Mouse (Mus musculus) cerebellum, adult 2 months (tissue): ENCODE measurements at regions not wholly inside any gene's neighbourhood (a gene's known extent, or its start where the extent isn't known, plus 50 kb on each side); places are given as distances from the start of the nearest gene placed in this dataset.

Experiments
- DNase-seq, 2 experiments: peaks; one replicate each; pipeline ENCODE4 v3.0.0; 2021
- H3K27ac ChIP-seq: fragments of 200-500 bp; 2 replicates; pipeline ENCODE4 v1.5.1; 2012; ENCODE audit warnings: low read length, control low read depth, inconsistent platforms; ENCODE audit not compliant: insufficient read depth
- H3K27me3 ChIP-seq: fragments of 200-500 bp; 2 replicates; pipeline ENCODE4 v1.6.1; 2012; ENCODE audit warnings: inconsistent platforms, mild to moderate bottlenecking, low read length, moderate library complexity; ENCODE audit not compliant: control insufficient read depth, insufficient read depth
- H3K4me1 ChIP-seq: fragments of 200-500 bp; 2 replicates; pipeline ENCODE4 v1.6.1; 2011; ENCODE audit warnings: low read length; ENCODE audit not compliant: control insufficient read depth, insufficient read depth
- H3K4me3 ChIP-seq: fragments of 200-500 bp; replicated peaks from 2 replicates; pipeline ENCODE3; 2011; ENCODE audit warnings: mild to moderate bottlenecking, low read depth, low read length, control low read depth; ENCODE audit not compliant: insufficient read depth
- CTCF ChIP-seq: fragments of 200-500 bp; IDR thresholded peaks from 2 replicates; pipeline ENCODE4 v1.5.1; 2011; ENCODE audit warnings: low read depth, mild to moderate bottlenecking, control low read depth, low read length, moderate library complexity, borderline replicate concordance; ENCODE audit not compliant: insufficient read depth
- POLR2A ChIP-seq: fragments of 200-500 bp; IDR thresholded peaks from 2 replicates; pipeline ENCODE4 v1.6.1; 2011; ENCODE audit warnings: low read length, control low read depth, borderline replicate concordance; ENCODE audit not compliant: insufficient read depth
- WGBS: fragments of 180-500 bp; shearing (Covaris S2); methylation state at CpG from one replicate; pipeline ENCODE4 v1.1.7; 2018; 5-methylcytosine and 5-hydroxymethylcytosine counted together

GRCm38 (mm10) chr13:42574189-42574588 lies 106.2 kb upstream of the Phactr1 start:
- Histone ChIP-seq H3K4me3 (no peak overlapping the region), H3K4me1 (no peaks in the 10 kb centered on the region), H3K27me3 (no peaks in the 10 kb centered on the region), H3K27ac (no peak overlapping the region)
- WGBS = 66% methylated on average over 4 of the region's 4 CpGs
- TF ChIP-seq CTCF (no peak), POLR2A (no peak)
- no peak for DNase-seq

- 43% methylated on average over 16 of the region's 16 CpGs for WGBS
- peak; percentile 57 to 72 for DNase-seq
- no peak overlapping the region for H3K4me3 ChIP-seq
- no peaks in the 10 kb centered on the region for H3K27me3 ChIP-seq
- no peaks in the 10 kb centered on the region for H3K4me1 ChIP-seq
- H3K27ac ChIP-seq = no peak overlapping the region
- peak; percentile 84 for TF ChIP-seq CTCF
- TF ChIP-seq POLR2A = no peak
Measured at GRCm38 (mm10) chr13:42575725-42576426, 104.5 kb upstream of the Phactr1 start.

- no peaks in the 10 kb centered on the region for H3K4me1 ChIP-seq
- H3K4me3 ChIP-seq = no peak overlapping the region
- no peak for DNase-seq
- no peak overlapping the region for H3K27ac ChIP-seq
- WGBS = 28% methylated on average over 3 of the region's 3 CpGs
- no peak for TF ChIP-seq CTCF
- no peak for TF ChIP-seq POLR2A
- H3K27me3 ChIP-seq = no peaks in the 10 kb centered on the region
Measured at GRCm38 (mm10) chr13:42579471-42579870, 101.0 kb upstream of the Phactr1 start.

- Histone ChIP-seq H3K27me3 (no peaks in the 10 kb centered on the region), H3K4me3 (no peak overlapping the region), H3K27ac (no peak overlapping the region), H3K4me1 (no peaks in the 10 kb centered on the region)
- WGBS = 91% methylated on average over 2 of the region's 2 CpGs
- TF ChIP-seq CTCF (no peak), POLR2A (no peak)
- no peak for DNase-seq
Measured at GRCm38 (mm10) chr13:42589136-42589535, 91.3 kb upstream of the Phactr1 start.

- H3K4me3 ChIP-seq = no peak overlapping the region
- H3K27ac ChIP-seq = no peak overlapping the region
- no peaks in the 10 kb centered on the region for H3K4me1 ChIP-seq
- TF ChIP-seq CTCF (no peak), POLR2A (no peak)
- no peaks in the 10 kb centered on the region for H3K27me3 ChIP-seq
- DNase-seq = no peak
- 74% methylated on average over 5 of the region's 5 CpGs for WGBS
Measured at GRCm38 (mm10) chr13:42589607-42590006, 90.8 kb upstream of the Phactr1 start.

GRCm38 (mm10) chr13:42590415-42590814 lies 90.0 kb upstream of the Phactr1 start:
- TF ChIP-seq CTCF = no peak
- TF ChIP-seq POLR2A = no peak
- Histone ChIP-seq H3K4me3 (no peak overlapping the region), H3K4me1 (no peaks in the 10 kb centered on the region), H3K27ac (no peak overlapping the region), H3K27me3 (no peaks in the 10 kb centered on the region)
- 88% methylated on average over 6 of the region's 6 CpGs for WGBS
- no peak for DNase-seq

- Histone ChIP-seq H3K4me1 (no peaks in the 10 kb centered on the region), H3K4me3 (no peak overlapping the region), H3K27ac (no peak overlapping the region), H3K27me3 (no peaks in the 10 kb centered on the region)
- TF ChIP-seq CTCF (no peak), POLR2A (no peak)
- WGBS = 90% methylated on average over 3 of the region's 3 CpGs
- no peak for DNase-seq
Measured at GRCm38 (mm10) chr13:42592945-42593344, 87.5 kb upstream of the Phactr1 start.

GRCm38 (mm10) chr13:42593488-42594170 lies 86.8 kb upstream of the Phactr1 start:
- no peak for DNase-seq
- Histone ChIP-seq H3K27me3 (no peaks in the 10 kb centered on the region), H3K4me3 (no peak overlapping the region), H3K4me1 (no peaks in the 10 kb centered on the region), H3K27ac (no peak overlapping the region)
- 74% methylated on average over 11 of the region's 11 CpGs for WGBS
- TF ChIP-seq POLR2A = no peak
- TF ChIP-seq CTCF = no peak
